Mouse (Mus musculus) thymus, postnatal 0 days (tissue): ENCODE data around the gene Coa6. TPM values are rescaled to one million over a fixed set of nuclear protein-coding genes. Genes with fewer than 3 reads are reported as not detected.

Experiments
- DNase-seq: peaks from one replicate; pipeline ENCODE4 v3.0.0-alpha.2; 2015; ENCODE audit warnings: low spot score
- polyA plus RNA-seq: library from polyadenylated mRNA; unstranded; fragments of >200 nt; fragmentation: Nextera tagmentation; extraction: Ambion mirVana; gene quantifications from 2 replicates; pipeline ENCODE4 v1.2.1, GENCODE M21; 2015

The Coa6 gene
- polyA plus RNA-seq, 1 experiment from 2014 or later, result 91.7 TPM

DNA sequence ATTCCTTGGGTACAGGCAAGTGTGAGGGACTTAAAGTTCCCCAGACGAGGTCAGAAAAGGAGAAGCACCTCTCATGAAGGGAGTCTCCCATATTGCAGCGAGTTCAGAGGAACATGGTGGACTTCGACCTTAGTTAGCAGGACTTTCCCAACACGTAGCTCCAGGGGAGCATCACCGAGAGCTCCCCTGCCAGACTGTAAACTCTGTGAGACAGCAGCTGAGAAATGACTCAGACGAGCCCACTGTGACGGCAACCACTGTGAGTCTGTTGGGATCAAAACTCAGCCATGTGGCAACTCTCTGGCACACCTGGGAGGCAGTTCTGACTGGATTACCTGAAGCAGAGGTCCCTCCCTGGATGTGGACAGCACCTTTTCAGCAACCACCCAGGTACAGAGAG, 41.8 kb downstream of the Coa6 start:
- no peak for DNase-seq

DNA sequence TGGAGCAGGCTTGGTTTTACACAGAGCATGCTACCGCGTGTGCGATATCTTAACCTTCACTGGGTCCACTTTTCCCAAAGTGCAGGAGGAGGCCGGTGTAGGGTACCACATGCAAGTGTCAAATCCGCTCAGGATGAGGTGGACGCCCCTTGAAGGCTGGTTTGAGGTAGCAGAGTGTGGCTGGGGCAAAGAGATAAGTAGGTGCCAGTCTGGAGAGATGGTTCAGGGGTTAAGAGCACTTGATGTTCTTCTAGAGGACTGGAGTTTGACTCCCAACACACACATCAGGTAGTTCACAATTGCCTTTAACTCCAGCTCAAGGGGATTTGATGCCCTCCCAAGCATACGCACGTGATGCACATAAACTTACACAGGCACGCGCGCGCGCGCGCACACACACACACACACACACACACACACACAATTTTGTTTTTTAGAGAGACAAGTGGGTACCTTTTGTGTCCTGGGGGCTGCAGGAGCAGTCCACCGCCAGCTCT, 51.5 kb downstream of the Coa6 start:
- no peak for DNase-seq

DNA sequence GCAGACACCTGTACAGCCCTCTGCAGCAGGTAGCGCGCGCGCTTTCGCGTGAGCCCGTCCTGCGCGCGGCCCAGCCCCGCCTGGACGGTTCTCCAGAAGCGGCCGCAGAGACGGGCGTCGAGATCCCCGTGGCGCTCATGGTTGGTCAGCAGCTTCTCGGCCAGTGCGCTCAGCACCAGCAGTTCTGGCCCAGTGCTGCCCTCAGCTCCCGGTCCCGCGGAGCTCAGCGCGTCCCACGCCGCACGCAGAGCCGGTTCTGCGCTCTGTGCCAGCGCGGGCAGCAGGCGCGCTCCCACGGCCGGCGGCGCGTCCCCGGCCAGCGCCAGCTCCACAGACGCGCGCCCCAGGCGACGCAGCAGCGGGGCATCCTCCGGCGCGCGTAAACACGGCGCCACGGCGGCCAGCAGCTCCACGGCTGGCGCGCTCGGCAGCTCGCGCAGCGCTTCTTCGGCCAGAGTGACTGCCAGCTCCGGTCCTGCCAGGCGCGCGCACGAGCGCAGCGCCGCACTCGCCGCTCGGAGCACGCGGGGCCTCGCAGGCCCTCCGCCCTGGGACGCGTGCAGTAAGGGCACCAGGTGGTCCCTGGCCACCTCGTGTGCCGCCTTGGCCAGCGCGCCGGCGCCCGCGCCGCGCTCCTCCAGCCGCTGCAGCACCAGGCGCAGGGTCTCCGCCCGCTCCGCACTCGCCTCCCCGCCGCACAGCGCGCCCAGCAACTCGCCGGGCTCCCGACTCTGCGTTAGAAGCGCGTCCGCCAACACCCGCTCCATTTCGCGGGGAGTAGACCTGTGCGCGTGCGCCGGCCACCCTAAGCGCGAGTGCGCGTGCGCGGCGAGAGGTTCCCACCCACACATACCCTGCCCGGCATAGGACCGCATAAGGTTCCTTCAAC, 52.2 kb downstream of the Coa6 start, which contains the start of gene Tarbp1:
Gene Tarbp1 (minus strand): TSS at position 767 of the 889 bp plus-strand sequence.
- DNase-seq, result peak; percentile 94

Other genes with a start within 250 kb of the Coa6 start
- 0.08 and 0.27 TPM in 2 replicates for gene Slc35f3, start 124.0 kb upstream of the Coa6 start, polyA plus RNA-seq
- 3.0 and 3.1 TPM in 2 replicates for gene Tarbp1, start 52.5 kb downstream of the Coa6 start, polyA plus RNA-seq
- gene Irf2bp2, start 171.5 kb downstream of the Coa6 start, polyA plus RNA-seq, result 14.9 and 20.3 TPM in 2 replicates